Mouse (Mus musculus) urinary bladder, postnatal 14 days (tissue): ENCODE results near the gene Gm3264.
"Not testable (repeated sequence)": the region's sequence is repeated elsewhere in the genome, so short reads cannot be mapped to it uniquely, and the experiment has no call there.

ENCODE experiments used
- DNase-seq: peaks from one replicate; pipeline ENCODE4 v3.0.0; 2021; ENCODE audit warnings: low spot score

The Gm3264 gene

GRCm38 (mm10) chr14:4855299-4855980 is at the start of gene Gm3264:
Gene Gm3264 (plus strand): TSS chr14:4855576.
- DNase-seq, result not testable (repeated sequence)

- DNase-seq, result peak; percentile 3
These were observed 49.0 kb upstream of the Gm3264 start for GRCm38 (mm10) chr14:4806421-4806820.

DNA sequence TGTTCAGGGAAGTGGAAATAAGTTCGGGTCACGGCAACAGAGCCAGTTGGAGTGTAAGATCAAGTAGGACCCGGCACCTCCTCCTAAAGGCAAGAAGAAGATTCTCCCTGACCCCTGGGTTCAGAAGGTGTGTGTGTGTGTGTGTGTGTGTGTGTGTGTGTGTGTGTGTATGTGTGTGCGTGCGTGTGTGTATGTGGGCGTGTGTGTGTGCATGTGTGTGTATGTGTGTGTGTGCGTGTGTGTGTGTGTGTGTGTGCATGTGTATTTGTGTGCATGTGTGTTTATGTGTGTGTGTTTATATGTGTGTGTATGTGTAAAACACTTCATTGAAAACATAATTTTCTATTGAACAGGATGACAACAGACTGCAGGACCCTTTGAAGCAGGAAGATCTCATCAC is 33.4 kb upstream of the Gm3264 start:
- not testable (repeated sequence) for DNase-seq

GRCm38 (mm10) chr14:4837806-4838205 is 17.6 kb upstream of the Gm3264 start, which contains the start of gene Gm3269:
Gene Gm3269 (plus strand): TSS chr14:4838106.
- DNase-seq, result not testable (repeated sequence)

GRCm38 (mm10) chr14:4892116-4892515 is 36.7 kb downstream of the Gm3264 start, which contains the start of gene Gm3278:
Gene Gm3278 (plus strand): TSS chr14:4892416.
- DNase-seq, result not testable (repeated sequence)
